In genomic region chr5:22431721-22432120, GRCm38 (mm10) we compare ENCODE assay signal across 35 mouse cellular contexts.
"Had no signal": no experiment of that assay in that cellular context is flagged by ENCODE, and none has a peak within 500 bp of the region (broad histone marks: within the 10 kb centered on the region; RNA-seq: fewer than 3 reads in every experiment).

No protein-coding gene starts in this region.

- H3K9ac ChIP-seq: heart, embryonic 12.5 days; heart, embryonic 13.5 days; heart, embryonic 15.5 days; hindbrain, embryonic 12.5 days; hindbrain, embryonic 13.5 days; hindbrain, embryonic 14.5 days; hindbrain, embryonic 15.5 days; intestine, embryonic 15.5 days; kidney, embryonic 15.5 days had no signal

- H3K36me3 ChIP-seq: heart, embryonic 10.5 days; heart, embryonic 12.5 days; heart, embryonic 13.5 days; heart, embryonic 15.5 days; hindbrain, embryonic 10.5 days; hindbrain, embryonic 12.5 days; hindbrain, embryonic 13.5 days; hindbrain, embryonic 15.5 days; intestine, embryonic 15.5 days; kidney, embryonic 15.5 days had no signal

- DNase-seq: heart, adult 2 months; heart, postnatal 10 days; heart, postnatal 14 days; heart, postnatal 36 days; heart, postnatal 4 days; kidney, adult 11 months; kidney, adult 18-20 months; kidney, adult 2 months; kidney, adult 8-10 months; kidney, adult 9 months; kidney, postnatal 10 days; kidney, postnatal 14 days; kidney, postnatal 25 days; kidney, postnatal 36 days; kidney, postnatal 4 days; layer of hippocampus, adult 9-11 months had no signal

- H3K9me3 ChIP-seq: heart, embryonic 10.5 days; heart, embryonic 12.5 days; heart, embryonic 13.5 days; heart, embryonic 15.5 days; hindbrain, embryonic 10.5 days; hindbrain, embryonic 12.5 days; hindbrain, embryonic 13.5 days; hindbrain, embryonic 15.5 days; intestine, embryonic 15.5 days; kidney, embryonic 15.5 days had no signal

- H3K27ac ChIP-seq: heart, adult 2 months; heart, embryonic 10.5 days; heart, embryonic 13.5 days; heart, embryonic 15.5 days; hindbrain, embryonic 10.5 days; hindbrain, embryonic 12.5 days; hindbrain, embryonic 13.5 days; hindbrain, embryonic 14.5 days; hindbrain, embryonic 15.5 days; hindbrain, postnatal 0 days; intestine, embryonic 15.5 days; kidney, embryonic 15.5 days; kidney, postnatal 0 days; layer of hippocampus, adult 2 months had no signal

- H3K4me2 ChIP-seq: heart, embryonic 11.5 days; heart, embryonic 12.5 days; heart, embryonic 13.5 days; heart, embryonic 15.5 days; hindbrain, embryonic 12.5 days; hindbrain, embryonic 13.5 days; hindbrain, embryonic 14.5 days; hindbrain, embryonic 15.5 days; intestine, embryonic 15.5 days; kidney, embryonic 15.5 days had no signal

- ATAC-seq: hindbrain, embryonic 16.5 days; hindbrain, postnatal 0 days; inflammation-experienced regulatory T-cells, adult 6 months; intestine, embryonic 15.5 days; intestine, embryonic 16.5 days; intestine, postnatal 0 days had no signal

- H3K4me1 ChIP-seq: heart, embryonic 10.5 days; heart, embryonic 12.5 days; heart, embryonic 13.5 days; heart, embryonic 15.5 days; hindbrain, embryonic 10.5 days; hindbrain, embryonic 12.5 days; hindbrain, embryonic 13.5 days; hindbrain, embryonic 15.5 days; intestine, embryonic 15.5 days; kidney, embryonic 15.5 days had no signal

- H3K27me3 ChIP-seq: heart, embryonic 12.5 days; heart, embryonic 13.5 days; heart, embryonic 15.5 days; hindbrain, embryonic 12.5 days; hindbrain, embryonic 13.5 days; hindbrain, embryonic 15.5 days; intestine, embryonic 15.5 days; kidney, embryonic 15.5 days had no signal

- H3K4me3 ChIP-seq: heart, adult 2 months; heart, embryonic 10.5 days; heart, embryonic 12.5 days; heart, embryonic 13.5 days; heart, embryonic 15.5 days; hindbrain, embryonic 10.5 days; hindbrain, embryonic 12.5 days; hindbrain, embryonic 13.5 days; hindbrain, embryonic 15.5 days; intestine, embryonic 15.5 days; kidney, embryonic 15.5 days; layer of hippocampus, adult 2 months had no signal
